Mouse (Mus musculus) cortical plate, adult 2 months (tissue): ENCODE data around the gene Npy5r. TPM values are rescaled to one million over a fixed set of nuclear protein-coding genes. Genes with fewer than 3 reads are reported as not detected.

Experiments
- H3K27ac ChIP-seq: fragments of 200-500 bp; 2 replicates; pipeline ENCODE4 v1.5.1; 2012; ENCODE audit warnings: low read length, control low read depth, inconsistent platforms; ENCODE audit not compliant: insufficient read depth
- H3K4me1 ChIP-seq: fragments of 200-500 bp; 2 replicates; pipeline ENCODE4 v1.6.1; 2011; ENCODE audit warnings: low read length; ENCODE audit not compliant: control insufficient read depth, insufficient read depth
- H3K4me3 ChIP-seq: fragments of 200-500 bp; 2 replicates; pipeline ENCODE4 v1.5.1; 2011; ENCODE audit warnings: mild to moderate bottlenecking, low read length, control low read depth; ENCODE audit not compliant: insufficient read depth
- CTCF ChIP-seq: fragments of 200-500 bp; IDR thresholded peaks from 2 replicates; pipeline ENCODE4 v1.5.1; 2011; ENCODE audit warnings: mild to moderate bottlenecking, control low read depth, low read length; ENCODE audit not compliant: insufficient read depth; ENCODE audit errors: extremely low read depth
- POLR2A ChIP-seq: fragments of 200-500 bp; IDR thresholded peaks from 2 replicates; pipeline ENCODE4 v1.6.1; 2011; ENCODE audit warnings: mild to moderate bottlenecking, low read length, control low read depth; ENCODE audit not compliant: insufficient read depth; ENCODE audit errors: extremely low read depth
- polyA plus RNA-seq: library from polyadenylated mRNA; depleted of rRNA; stranded (reverse); fragments of >200 nt; gene quantifications from 2 replicates; pipeline ENCODE4 v1.2.3, GENCODE M21; 2012; rRNA removed

Npy5r gene
- polyA plus RNA-seq, 1 experiment = 6.2 TPM

- H3K4me1 ChIP-seq = no peaks in the 10 kb centered on the region; the same call in 1 of the 2 replicates
- peak overlapping the region; percentile 43; the same call in 1 of the 2 replicates for H3K27ac ChIP-seq
Measured at GRCm38 (mm10) chr8:66688395-66688794, 467 bp upstream of the Npy5r start.

GRCm38 (mm10) chr8:66681261-66681660 is 6.7 kb downstream of the Npy5r start:
- Histone ChIP-seq H3K27ac (no peak overlapping the region), H3K4me1 (no peaks in the 10 kb centered on the region), H3K4me3 (no peak overlapping the region)
- TF ChIP-seq POLR2A (no peak), CTCF (no peak)

More at GRCm38 (mm10) chr8:66688395-66688794, 467 bp upstream of the Npy5r start:
- TF ChIP-seq POLR2A = no peak
- no peak for TF ChIP-seq CTCF
- H3K4me3 ChIP-seq = peak overlapping the region; percentile 65

- no peaks in the 10 kb centered on the region for H3K4me1 ChIP-seq
- no peak overlapping the region for H3K27ac ChIP-seq
- no peak overlapping the region for H3K4me3 ChIP-seq
- TF ChIP-seq POLR2A = no peak
- no peak for TF ChIP-seq CTCF
Measured at GRCm38 (mm10) chr8:66630721-66631120, 57.2 kb downstream of the Npy5r start.

Other genes with a start within 250 kb of the Npy5r start
- gene Tma16, start 201.6 kb downstream of the Npy5r start, polyA plus RNA-seq = 9.2 and 9.6 TPM in 2 replicates
- gene Tktl2, start 176.4 kb downstream of the Npy5r start, polyA plus RNA-seq = 0.13 and 0.17 TPM in 2 replicates
- 28.6 and 29.9 TPM in 2 replicates for gene Npy1r, start 9.1 kb upstream of the Npy5r start, polyA plus RNA-seq
- gene Naf1, start 172.1 kb upstream of the Npy5r start, polyA plus RNA-seq = 10.3 and 10.7 TPM in 2 replicates